Comparison of ENCODE assay signal across 10 mouse cellular contexts in genomic region chr2:103690828-103691227, GRCm38 (mm10).
DNase-seq lines count a peak whose midpoint lies in the region; ATAC-seq lines count a peak whose summit lies in the region.
"Had no signal": no experiment of that assay in that cellular context is flagged by ENCODE, and none has a peak within 500 bp of the region (broad histone marks: within the 10 kb centered on the region; RNA-seq: fewer than 3 reads in every experiment).

No protein-coding gene starts in this region.

- H3K4me1 ChIP-seq in heart, embryonic 13.5 days = peaks cover 29% of the 10 kb centered on the region
- peaks cover 53% of the 10 kb centered on the region for H3K4me1 ChIP-seq in embryonic facial prominence, embryonic 13.5 days
- peaks cover 23% of the 10 kb centered on the region for H3K4me1 ChIP-seq in hindbrain, embryonic 13.5 days (replicated peaks)
- H3K4me1 ChIP-seq in midbrain, embryonic 15.5 days = peaks cover 8% of the 10 kb centered on the region

- H3K4me2 ChIP-seq in heart, embryonic 13.5 days = no peak overlapping the region
- no peak overlapping the region for H3K4me2 ChIP-seq in embryonic facial prominence, embryonic 13.5 days
- no peak overlapping the region for H3K4me2 ChIP-seq in hindbrain, embryonic 13.5 days
- H3K4me2 ChIP-seq in midbrain, embryonic 15.5 days = no peak overlapping the region

- no peaks in the 10 kb centered on the region for H3K27me3 ChIP-seq in heart, embryonic 13.5 days (replicated peaks)
- no peaks in the 10 kb centered on the region for H3K27me3 ChIP-seq in embryonic facial prominence, embryonic 13.5 days
- H3K27me3 ChIP-seq in hindbrain, embryonic 13.5 days = no peaks in the 10 kb centered on the region
- H3K27me3 ChIP-seq in midbrain, embryonic 15.5 days (replicated peaks) = 0 out of 2 replicates have a peak, but pooled peaks cover 2% of the 10 kb centered on the region

- peak overlapping the region; percentile 37; the same call in 1 of the 2 replicates for H3K27ac ChIP-seq in heart, embryonic 13.5 days (replicated peaks)
- peak overlapping the region; percentile 62 for H3K27ac ChIP-seq in embryonic facial prominence, embryonic 13.5 days
- peak overlapping the region; percentile 53 for H3K27ac ChIP-seq in hindbrain, embryonic 13.5 days
- peak overlapping the region; percentile 62 for H3K27ac ChIP-seq in midbrain, embryonic 15.5 days

- no peak overlapping the region for H3K4me3 ChIP-seq in heart, embryonic 13.5 days
- H3K4me3 ChIP-seq in embryonic facial prominence, embryonic 13.5 days = no peak overlapping the region
- no peak overlapping the region for H3K4me3 ChIP-seq in hindbrain, embryonic 13.5 days
- no peak overlapping the region for H3K4me3 ChIP-seq in midbrain, embryonic 15.5 days

- no peak for DNase-seq in heart, adult 8-10 months (ENCODE audit: low spot score)
- DNase-seq in gastrocnemius, postnatal 10 days = no peak
- no peak for DNase-seq in layer of hippocampus, postnatal 10 days (ENCODE audit: low spot score in 2 of 2)
- no peak for DNase-seq in adrenal gland, postnatal 14 days
- DNase-seq: adrenal gland, postnatal 10 days; lung, adult 18-20 months had no signal

- 64% methylated on average over 5 of the region's 5 CpGs for WGBS in heart, embryonic 13.5 days
- 40% methylated on average over 5 of the region's 5 CpGs for WGBS in embryonic facial prominence, embryonic 13.5 days
- 40% methylated on average over 5 of the region's 5 CpGs for WGBS in hindbrain, embryonic 13.5 days
- 34% methylated on average over 5 of the region's 5 CpGs for WGBS in midbrain, embryonic 15.5 days

- H3K9ac ChIP-seq in heart, embryonic 13.5 days = no peak overlapping the region
- H3K9ac ChIP-seq in embryonic facial prominence, embryonic 13.5 days = no peak overlapping the region
- 0 out of 2 replicates have a peak overlapping the region, but pooled peaks have one; percentile 26 for H3K9ac ChIP-seq in hindbrain, embryonic 13.5 days
- no peak overlapping the region for H3K9ac ChIP-seq in midbrain, embryonic 15.5 days

- peaks cover 4% of the 10 kb centered on the region for H3K36me3 ChIP-seq in heart, embryonic 13.5 days
- no peaks in the 10 kb centered on the region for H3K36me3 ChIP-seq in embryonic facial prominence, embryonic 13.5 days
- H3K36me3 ChIP-seq in hindbrain, embryonic 13.5 days = no peaks in the 10 kb centered on the region
- H3K36me3 ChIP-seq in midbrain, embryonic 15.5 days (replicated peaks) = no peaks in the 10 kb centered on the region

- no peaks in the 10 kb centered on the region for H3K9me3 ChIP-seq in heart, embryonic 13.5 days
- no peaks in the 10 kb centered on the region for H3K9me3 ChIP-seq in embryonic facial prominence, embryonic 13.5 days
- H3K9me3 ChIP-seq in hindbrain, embryonic 13.5 days = no peaks in the 10 kb centered on the region
- H3K9me3 ChIP-seq in midbrain, embryonic 15.5 days = no peaks in the 10 kb centered on the region

- no peak for ATAC-seq in heart, embryonic 13.5 days (ENCODE audit: extremely low read depth, insufficient number of reproducible peaks, low FRiP score, low TSS enrichment)
- 0 out of 2 replicates have a peak, but pooled peaks have one; percentile 35 for ATAC-seq in embryonic facial prominence, embryonic 13.5 days (ENCODE audit: insufficient number of reproducible peaks, insufficient read depth, low FRiP score, low TSS enrichment, low read depth)
- peak; percentile 46 for ATAC-seq in hindbrain, embryonic 13.5 days (ENCODE audit: low FRiP score)
- ATAC-seq in midbrain, embryonic 15.5 days (replicated peaks) = peak; percentile 43
